Mouse (Mus musculus) liver, adult (tissue): ENCODE results near the gene Frmd6.

ENCODE experiments used
- GATA4 ChIP-seq: IDR thresholded peaks from 2 replicates; pipeline ENCODE4 v1.6.1; 2014; ENCODE audit warnings: mild to moderate bottlenecking, low read length; ENCODE audit not compliant: insufficient replicate concordance

Frmd6 gene

GRCm38 (mm10) chr12:70827187-70827900 is 2.0 kb downstream of the Frmd6 start:
- no peak for TF ChIP-seq GATA4

GRCm38 (mm10) chr12:70827901-70828271 is 2.6 kb downstream of the Frmd6 start:
- no peak for TF ChIP-seq GATA4

GRCm38 (mm10) chr12:70830982-70831566 is 5.8 kb downstream of the Frmd6 start:
- no peak for TF ChIP-seq GATA4

GRCm38 (mm10) chr12:70832216-70832998 is 7.1 kb downstream of the Frmd6 start:
- TF ChIP-seq GATA4: no peak

- no peak for TF ChIP-seq GATA4
These were observed 7.7 kb downstream of the Frmd6 start for GRCm38 (mm10) chr12:70833050-70833449.

GRCm38 (mm10) chr12:70834043-70834442 is 8.7 kb downstream of the Frmd6 start:
- TF ChIP-seq GATA4: no peak

GRCm38 (mm10) chr12:70835004-70835403 is 9.7 kb downstream of the Frmd6 start:
- TF ChIP-seq GATA4: no peak

GRCm38 (mm10) chr12:70837792-70838321 is 12.5 kb downstream of the Frmd6 start:
- TF ChIP-seq GATA4: no peak

GRCm38 (mm10) chr12:70845371-70845770 is 20.1 kb downstream of the Frmd6 start:
- TF ChIP-seq GATA4: no peak

GRCm38 (mm10) chr12:70849024-70849423 is 23.7 kb downstream of the Frmd6 start:
- TF ChIP-seq GATA4: no peak

- TF ChIP-seq GATA4: no peak
These were observed 24.4 kb downstream of the Frmd6 start for GRCm38 (mm10) chr12:70849517-70850291.

GRCm38 (mm10) chr12:70851342-70851960 is 26.1 kb downstream of the Frmd6 start:
- no peak for TF ChIP-seq GATA4

- TF ChIP-seq GATA4: no peak
These were observed 27.7 kb downstream of the Frmd6 start for GRCm38 (mm10) chr12:70853026-70853425.

GRCm38 (mm10) chr12:70855678-70856077 is 30.4 kb downstream of the Frmd6 start:
- TF ChIP-seq GATA4: no peak

GRCm38 (mm10) chr12:70856776-70857175 is 31.5 kb downstream of the Frmd6 start:
- TF ChIP-seq GATA4: no peak
